Mouse (Mus musculus) testis, adult 2 months (tissue): ENCODE measurements around the gene Pigc.

Experiments
- CTCF ChIP-seq: fragments of 200-500 bp; IDR thresholded peaks from 2 replicates; pipeline ENCODE4 v1.5.1; 2012; ENCODE audit warnings: low read depth, mild to moderate bottlenecking, inconsistent platforms, low read length, moderate library complexity; ENCODE audit not compliant: control insufficient read depth, insufficient read depth, insufficient replicate concordance
- POLR2A ChIP-seq: fragments of 200-500 bp; IDR thresholded peaks from 2 replicates; pipeline ENCODE4 v1.6.1; 2012; ENCODE audit warnings: low read depth, mild to moderate bottlenecking, inconsistent platforms, low read length, moderate library complexity; ENCODE audit not compliant: control insufficient read depth

DNA sequence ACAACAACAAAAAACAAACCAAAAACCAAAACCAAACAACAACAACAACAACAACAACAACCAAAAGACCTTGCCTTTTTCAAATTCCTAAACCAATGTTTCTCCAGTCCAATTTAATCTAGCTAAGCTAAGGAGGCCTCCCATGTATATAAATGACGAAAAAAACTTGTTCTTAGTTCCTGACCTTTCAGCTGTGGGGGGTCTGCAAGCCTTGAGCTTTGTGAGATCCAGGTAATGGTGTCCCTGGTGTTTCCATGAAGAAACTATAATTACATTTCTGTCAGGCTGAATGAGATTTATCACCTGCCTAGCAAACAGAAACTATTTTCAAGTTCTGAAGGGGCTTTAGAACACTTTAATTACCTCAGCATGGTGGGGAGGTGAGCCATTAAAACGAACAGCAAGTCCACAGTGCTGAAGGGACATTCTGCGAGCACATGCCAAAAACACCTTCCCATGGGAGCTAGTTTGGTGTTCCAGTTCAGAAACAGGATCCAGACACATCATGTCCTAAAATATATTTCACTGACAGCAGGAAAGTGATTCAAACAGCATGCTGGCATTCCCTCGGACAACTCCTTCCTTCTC, 15.1 kb downstream of the Pigc start:
- TF ChIP-seq CTCF (no peak), POLR2A (no peak)
